Mouse (Mus musculus) embryonic facial prominence, embryonic 13.5 days (tissue): ENCODE measurements around the gene Grm3. TPM values are rescaled to one million over a fixed set of nuclear protein-coding genes. Genes with fewer than 3 reads are reported as not detected.

Experiments
- ATAC-seq: fragments of 200-750 bp; cut with Nextera tagmentation; 2 replicates; pipeline ENCODE4 v1.8.0; 2017; ENCODE audit warnings: low read depth; ENCODE audit not compliant: insufficient number of reproducible peaks, insufficient read depth, low FRiP score, low TSS enrichment
- H3K27ac ChIP-seq: fragments of 300-500 bp; sonication (generic); 2 replicates; pipeline ENCODE4 v1.5.1; 2015; ENCODE audit warnings: moderate library complexity, mild to moderate bottlenecking, inconsistent platforms
- H3K27me3 ChIP-seq: fragments of 300-500 bp; sonication (generic); 2 replicates; pipeline ENCODE4 v1.6.1; 2015; ENCODE audit warnings: mild to moderate bottlenecking, inconsistent platforms
- H3K36me3 ChIP-seq: fragments of 300-500 bp; sonication (generic); 2 replicates; pipeline ENCODE4 v1.6.1; 2015; ENCODE audit warnings: mild to moderate bottlenecking, inconsistent platforms
- H3K4me1 ChIP-seq: fragments of 300-500 bp; sonication (generic); 2 replicates; pipeline ENCODE4 v1.6.1; 2015; ENCODE audit warnings: inconsistent platforms
- H3K4me2 ChIP-seq: fragments of 300-500 bp; sonication (generic); 2 replicates; pipeline ENCODE4 v1.6.1; 2015; ENCODE audit warnings: moderate library complexity, mild to moderate bottlenecking, inconsistent platforms
- H3K4me3 ChIP-seq: fragments of 300-500 bp; sonication (generic); 2 replicates; pipeline ENCODE4 v1.5.1; 2015; ENCODE audit warnings: mild to moderate bottlenecking, inconsistent platforms
- H3K9ac ChIP-seq: fragments of 300-500 bp; sonication (generic); 2 replicates; pipeline ENCODE4 v1.6.1; 2015; ENCODE audit warnings: mild to moderate bottlenecking, inconsistent platforms
- H3K9me3 ChIP-seq: fragments of 300-500 bp; sonication (generic); 2 replicates; pipeline ENCODE4 v1.6.1; 2016; ENCODE audit warnings: inconsistent platforms
- WGBS: fragments of 180-500 bp; shearing (Covaris S2); methylation state at CpG from one replicate; pipeline ENCODE4 v1.1.7; 2015; ENCODE audit warnings: mixed read lengths; 5-methylcytosine and 5-hydroxymethylcytosine counted together
- polyA plus RNA-seq: library from polyadenylated mRNA; unstranded; fragments of >200 nt; fragmentation: Nextera tagmentation; extraction: Ambion mirVana; gene quantifications from 2 replicates; pipeline ENCODE4 v1.2.1, GENCODE M21; 2015

Grm3 gene
- polyA plus RNA-seq, 1 experiment from 2014 or later = 0.86 TPM

GRCm38 (mm10) chr5:9622264-9623094 lies 102.5 kb downstream of the Grm3 start:
- ATAC-seq = no peak
- H3K9me3 ChIP-seq = no peaks in the 10 kb centered on the region
- 60% methylated on average over 4 of the region's 4 CpGs for WGBS
- H3K27me3 ChIP-seq = no peaks in the 10 kb centered on the region
- H3K36me3 ChIP-seq = no peaks in the 10 kb centered on the region
- no peak overlapping the region for H3K9ac ChIP-seq
- no peak overlapping the region for H3K4me2 ChIP-seq
- H3K4me1 ChIP-seq = 0 out of 2 replicates have a peak, but pooled peaks cover 5% of the 10 kb centered on the region
- H3K27ac ChIP-seq = no peak overlapping the region
- no peak overlapping the region for H3K4me3 ChIP-seq

GRCm38 (mm10) chr5:9621417-9622067 lies 103.4 kb downstream of the Grm3 start:
- WGBS = 76% methylated on average over 3 of the region's 3 CpGs
- no peaks in the 10 kb centered on the region for H3K36me3 ChIP-seq
- ATAC-seq = no peak
- H3K27me3 ChIP-seq = no peaks in the 10 kb centered on the region
- no peak overlapping the region for H3K9ac ChIP-seq
- H3K4me3 ChIP-seq = no peak overlapping the region
- no peak overlapping the region for H3K4me2 ChIP-seq
- H3K4me1 ChIP-seq = 0 out of 2 replicates have a peak, but pooled peaks cover 5% of the 10 kb centered on the region
- H3K9me3 ChIP-seq = no peaks in the 10 kb centered on the region
- H3K27ac ChIP-seq = no peak overlapping the region

GRCm38 (mm10) chr5:9579021-9579420 lies 145.9 kb downstream of the Grm3 start:
- H3K4me2 ChIP-seq = no peak overlapping the region
- 24% methylated on average over 2 of the region's 2 CpGs for WGBS
- H3K36me3 ChIP-seq = no peaks in the 10 kb centered on the region
- H3K27ac ChIP-seq = no peak overlapping the region
- H3K9me3 ChIP-seq = no peaks in the 10 kb centered on the region
- no peaks in the 10 kb centered on the region for H3K4me1 ChIP-seq
- H3K27me3 ChIP-seq = no peaks in the 10 kb centered on the region
- no peak for ATAC-seq
- H3K9ac ChIP-seq = no peak overlapping the region
- no peak overlapping the region for H3K4me3 ChIP-seq

GRCm38 (mm10) chr5:9578571-9578970 lies 146.4 kb downstream of the Grm3 start:
- H3K9ac ChIP-seq = no peak overlapping the region
- H3K4me2 ChIP-seq = no peak overlapping the region
- ATAC-seq = no peak
- H3K27ac ChIP-seq = no peak overlapping the region
- no peaks in the 10 kb centered on the region for H3K9me3 ChIP-seq
- H3K4me1 ChIP-seq = no peaks in the 10 kb centered on the region
- 71% methylated on average over 2 of the region's 2 CpGs for WGBS
- H3K36me3 ChIP-seq = no peaks in the 10 kb centered on the region
- no peak overlapping the region for H3K4me3 ChIP-seq
- no peaks in the 10 kb centered on the region for H3K27me3 ChIP-seq

GRCm38 (mm10) chr5:9570946-9571345 lies 154.0 kb downstream of the Grm3 start:
- no peaks in the 10 kb centered on the region for H3K36me3 ChIP-seq
- no peaks in the 10 kb centered on the region for H3K9me3 ChIP-seq
- no peak overlapping the region for H3K4me2 ChIP-seq
- H3K4me1 ChIP-seq = no peaks in the 10 kb centered on the region
- H3K27me3 ChIP-seq = no peaks in the 10 kb centered on the region
- 90% methylated on average over 6 of the region's 6 CpGs for WGBS
- no peak overlapping the region for H3K27ac ChIP-seq
- no peak overlapping the region for H3K9ac ChIP-seq
- ATAC-seq = no peak
- H3K4me3 ChIP-seq = no peak overlapping the region

GRCm38 (mm10) chr5:9557706-9558105 lies 167.3 kb downstream of the Grm3 start:
- Histone ChIP-seq H3K27me3 (no peaks in the 10 kb centered on the region), H3K4me3 (no peak overlapping the region), H3K4me1 (no peaks in the 10 kb centered on the region), H3K27ac (no peak overlapping the region), H3K9me3 (no peaks in the 10 kb centered on the region), H3K9ac (no peak overlapping the region), H3K4me2 (no peak overlapping the region), H3K36me3 (no peaks in the 10 kb centered on the region)
- ATAC-seq = no peak
- 66% methylated on average over 3 of the region's 3 CpGs for WGBS

- no peak overlapping the region for H3K4me3 ChIP-seq
- H3K27ac ChIP-seq = no peak overlapping the region
- H3K4me1 ChIP-seq = no peaks in the 10 kb centered on the region
- no peaks in the 10 kb centered on the region for H3K36me3 ChIP-seq
- H3K27me3 ChIP-seq = no peaks in the 10 kb centered on the region
- H3K4me2 ChIP-seq = no peak overlapping the region
- no peak overlapping the region for H3K9ac ChIP-seq
- ATAC-seq = no peak
- WGBS = 21% methylated on average over 8 of the region's 8 CpGs
- H3K9me3 ChIP-seq = no peaks in the 10 kb centered on the region
Measured at GRCm38 (mm10) chr5:9540822-9541557, 184.0 kb downstream of the Grm3 start.

GRCm38 (mm10) chr5:9525507-9525906 lies 199.5 kb downstream of the Grm3 start:
- WGBS = 80% methylated on average over 4 of the region's 4 CpGs
- no peaks in the 10 kb centered on the region for H3K27me3 ChIP-seq
- H3K27ac ChIP-seq = no peak overlapping the region
- no peak for ATAC-seq
- no peak overlapping the region for H3K9ac ChIP-seq
- no peaks in the 10 kb centered on the region for H3K36me3 ChIP-seq
- H3K9me3 ChIP-seq = no peaks in the 10 kb centered on the region
- no peak overlapping the region for H3K4me2 ChIP-seq
- H3K4me3 ChIP-seq = no peak overlapping the region
- H3K4me1 ChIP-seq = no peaks in the 10 kb centered on the region

GRCm38 (mm10) chr5:9511027-9511426 lies 213.9 kb downstream of the Grm3 start:
- Histone ChIP-seq H3K4me3 (no peak overlapping the region), H3K36me3 (no peaks in the 10 kb centered on the region), H3K4me1 (no peaks in the 10 kb centered on the region), H3K27ac (no peak overlapping the region), H3K27me3 (no peaks in the 10 kb centered on the region), H3K4me2 (no peak overlapping the region), H3K9ac (no peak overlapping the region), H3K9me3 (no peaks in the 10 kb centered on the region)
- no peak for ATAC-seq
- 92% methylated on average over 1 of the region's 1 CpGs for WGBS

- no peak overlapping the region for H3K27ac ChIP-seq
- H3K4me1 ChIP-seq = no peaks in the 10 kb centered on the region
- no peaks in the 10 kb centered on the region for H3K36me3 ChIP-seq
- H3K9me3 ChIP-seq = no peaks in the 10 kb centered on the region
- no peak overlapping the region for H3K9ac ChIP-seq
- ATAC-seq = no peak
- no peak overlapping the region for H3K4me3 ChIP-seq
- H3K4me2 ChIP-seq = no peak overlapping the region
- WGBS = 76% methylated on average over 4 of the region's 4 CpGs
- H3K27me3 ChIP-seq = no peaks in the 10 kb centered on the region
Measured at GRCm38 (mm10) chr5:9497235-9497634, 227.7 kb downstream of the Grm3 start.

GRCm38 (mm10) chr5:9495456-9495855 lies 229.5 kb downstream of the Grm3 start:
- Histone ChIP-seq H3K4me3 (no peak overlapping the region), H3K27ac (no peak overlapping the region), H3K9ac (no peak overlapping the region), H3K36me3 (no peaks in the 10 kb centered on the region), H3K9me3 (no peaks in the 10 kb centered on the region), H3K4me1 (no peaks in the 10 kb centered on the region), H3K27me3 (no peaks in the 10 kb centered on the region), H3K4me2 (no peak overlapping the region)
- WGBS = 24% methylated on average over 5 of the region's 5 CpGs
- no peak for ATAC-seq
